Mouse (Mus musculus) stomach, embryonic 14.5 days (tissue): Measurements from ENCODE around the gene Map2k2. TPM values are rescaled to one million over a fixed set of nuclear protein-coding genes. Genes with fewer than 3 reads are reported as not detected.

Experiments used
- ATAC-seq: fragments of 200-750 bp; cut with Nextera tagmentation; 2 replicates; pipeline ENCODE4 v1.8.0; 2017; ENCODE audit warnings: low read depth, moderate TSS enrichment; ENCODE audit not compliant: insufficient number of reproducible peaks, insufficient read depth, low FRiP score
- H3K27ac ChIP-seq: fragments of 300-500 bp; sonication (generic); 2 replicates; pipeline ENCODE4 v1.5.1; 2014; ENCODE audit warnings: mild to moderate bottlenecking, low read length, moderate library complexity, mixed read lengths
- H3K27me3 ChIP-seq: fragments of 300-500 bp; sonication (generic); 2 replicates; pipeline ENCODE4 v1.6.1; 2014; ENCODE audit warnings: low read length, control low read depth, mixed read lengths; ENCODE audit not compliant: control insufficient read depth, insufficient read depth
- H3K36me3 ChIP-seq: fragments of 300-500 bp; sonication (generic); 2 replicates; pipeline ENCODE4 v1.6.1; 2014; ENCODE audit warnings: mild to moderate bottlenecking, control low read depth, low read length, moderate library complexity, mixed read lengths; ENCODE audit not compliant: control insufficient read depth, insufficient read depth
- H3K4me1 ChIP-seq: fragments of 300-500 bp; sonication (generic); 2 replicates; pipeline ENCODE4 v1.6.1; 2014; ENCODE audit warnings: low read length, control low read depth, mixed read lengths; ENCODE audit not compliant: control insufficient read depth, insufficient read depth
- H3K4me2 ChIP-seq: fragments of 300-500 bp; sonication (generic); replicated peaks from 2 replicates; pipeline ENCODE4 v1.6.1; 2014; ENCODE audit warnings: low read depth, low read length, control low read depth
- H3K4me3 ChIP-seq: fragments of 300-500 bp; sonication (generic); 2 replicates; pipeline ENCODE4 v1.5.1; 2014; ENCODE audit warnings: low read depth, low read length, control low read depth
- H3K9ac ChIP-seq: fragments of 300-500 bp; sonication (generic); replicated peaks from 2 replicates; pipeline ENCODE4 v1.6.1; 2014; ENCODE audit warnings: low read depth, mild to moderate bottlenecking, control low read depth, low read length, moderate library complexity, mixed read lengths
- H3K9me3 ChIP-seq: fragments of 300-500 bp; sonication (generic); 2 replicates; pipeline ENCODE4 v1.6.1; 2016; ENCODE audit warnings: low read depth, low read length, control low read depth; ENCODE audit not compliant: control insufficient read depth
- WGBS: fragments of 180-500 bp; shearing (Covaris S2); extraction: QIAGEN DNeasy Blood & Tissue Kit; methylation state at CpG from one replicate; pipeline ENCODE4 v1.1.7; 2014; 5-methylcytosine and 5-hydroxymethylcytosine counted together
- polyA plus RNA-seq: library from polyadenylated mRNA; unstranded; fragments of >200 nt; fragmentation: Nextera tagmentation; extraction: Ambion mirVana; gene quantifications from 2 replicates; pipeline ENCODE4 v1.2.1, GENCODE M21; 2014

Gene Map2k2
- polyA plus RNA-seq, 1 experiment from 2014 or later: 164 TPM

DNA sequence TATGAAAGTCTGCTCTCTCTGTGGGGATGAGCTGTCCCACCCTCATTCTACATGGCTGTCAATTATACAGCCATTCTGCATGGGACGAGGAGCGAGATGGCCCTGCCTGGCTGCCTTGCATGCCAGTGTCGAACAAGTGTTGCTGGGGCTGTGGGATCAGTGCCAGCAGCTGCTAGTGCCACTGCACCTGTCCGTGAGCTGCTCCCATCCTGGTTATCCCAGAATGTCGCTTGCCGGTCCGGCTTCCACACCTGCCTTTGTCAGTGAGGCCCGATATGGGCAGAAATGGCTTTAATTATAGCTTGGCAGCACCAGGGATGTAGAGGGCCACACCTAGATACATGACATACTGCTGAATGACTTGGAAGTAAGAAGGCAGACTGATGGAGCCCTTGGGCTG is 33.4 kb upstream of the Map2k2 start:
- H3K36me3 ChIP-seq: peaks cover 18% of the 10 kb centered on the region
- H3K27me3 ChIP-seq: no peaks in the 10 kb centered on the region
- 92% methylated on average over 8 of the region's 8 CpGs for WGBS
- ATAC-seq: no peak
- no peaks in the 10 kb centered on the region for H3K9me3 ChIP-seq
- no peak overlapping the region for H3K4me2 ChIP-seq
- no peak overlapping the region for H3K27ac ChIP-seq
- H3K4me3 ChIP-seq: no peak overlapping the region
- peaks cover 6% of the 10 kb centered on the region for H3K4me1 ChIP-seq
- no peak overlapping the region for H3K9ac ChIP-seq

DNA sequence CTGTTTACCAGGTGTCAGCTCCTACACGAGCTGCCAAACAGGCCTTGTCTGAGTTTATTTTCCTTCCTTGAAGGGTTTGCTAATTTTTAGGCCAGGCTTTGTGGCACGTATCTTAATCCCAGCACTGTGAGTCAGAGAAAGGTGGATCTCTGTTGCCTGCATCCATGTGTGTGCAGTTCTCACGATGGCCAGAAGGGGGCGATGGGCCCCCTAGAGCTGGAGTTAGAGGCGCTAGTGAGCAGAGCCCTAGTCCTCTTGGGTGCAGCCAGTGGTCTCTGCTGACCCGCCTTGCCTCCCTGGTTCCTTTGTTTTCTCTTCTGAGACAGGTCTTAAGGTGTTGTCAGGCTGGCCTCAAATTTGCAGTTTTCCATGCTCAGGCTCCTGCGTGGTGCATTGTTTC is 32.3 kb upstream of the Map2k2 start:
- Histone ChIP-seq H3K27me3 (no peaks in the 10 kb centered on the region), H3K9ac (no peak overlapping the region), H3K4me2 (no peak overlapping the region), H3K27ac (no peak overlapping the region), H3K4me3 (no peak overlapping the region), H3K9me3 (no peaks in the 10 kb centered on the region), H3K4me1 (peaks cover 6% of the 10 kb centered on the region), H3K36me3 (peaks cover 27% of the 10 kb centered on the region)
- no peak for ATAC-seq
- WGBS: 70% methylated on average over 7 of the region's 7 CpGs

DNA sequence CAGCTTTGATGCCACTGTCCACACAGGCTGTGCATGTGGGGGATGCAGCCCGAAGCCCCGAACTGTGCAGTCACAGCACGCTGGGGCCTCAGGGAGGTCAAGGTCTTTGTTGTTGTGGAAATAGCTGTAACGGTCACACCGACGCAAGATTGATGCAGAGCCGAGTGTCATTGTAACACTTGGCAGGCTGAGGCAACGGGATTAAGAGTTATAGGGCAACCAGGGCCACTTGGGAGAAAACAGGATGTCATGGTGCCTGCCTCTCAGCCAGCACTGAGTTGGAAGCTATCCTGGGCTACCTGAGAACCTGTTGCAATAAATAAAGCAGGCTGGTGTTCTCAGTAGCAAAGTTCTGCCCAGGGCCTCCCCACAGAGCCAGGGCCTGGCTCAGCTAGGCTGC is 30.0 kb upstream of the Map2k2 start:
- no peak for ATAC-seq
- H3K4me3 ChIP-seq: no peak overlapping the region
- H3K4me1 ChIP-seq: peaks cover 4% of the 10 kb centered on the region
- no peak overlapping the region for H3K27ac ChIP-seq
- H3K36me3 ChIP-seq: peaks cover 48% of the 10 kb centered on the region
- 77% methylated on average over 8 of the region's 8 CpGs for WGBS
- no peak overlapping the region for H3K4me2 ChIP-seq
- no peak overlapping the region for H3K9ac ChIP-seq
- H3K9me3 ChIP-seq: no peaks in the 10 kb centered on the region
- no peaks in the 10 kb centered on the region for H3K27me3 ChIP-seq

DNA sequence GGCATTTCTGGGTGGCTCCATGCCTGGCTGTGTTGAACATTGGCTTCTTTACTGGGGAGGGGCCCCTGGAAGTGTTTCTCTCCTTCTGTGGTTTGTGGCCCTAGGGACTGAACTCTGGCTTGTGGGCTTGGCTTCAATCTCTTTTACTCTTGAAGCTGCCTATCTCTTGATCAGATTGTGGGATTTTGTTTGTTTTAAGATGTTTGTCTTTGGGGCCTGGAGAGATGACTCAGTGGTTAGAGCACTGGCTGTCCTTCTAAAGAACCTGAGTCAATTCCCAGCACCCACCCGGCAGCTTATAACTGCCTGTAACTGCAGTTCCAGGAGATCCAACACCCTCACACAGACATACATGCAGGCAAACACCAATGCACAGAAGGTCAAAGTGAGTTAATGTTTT is 29.4 kb upstream of the Map2k2 start:
- no peaks in the 10 kb centered on the region for H3K9me3 ChIP-seq
- no peak overlapping the region for H3K9ac ChIP-seq
- no peak overlapping the region for H3K27ac ChIP-seq
- H3K36me3 ChIP-seq: peaks cover 54% of the 10 kb centered on the region
- WGBS: 81% methylated on average over 1 of the region's 1 CpGs
- H3K27me3 ChIP-seq: no peaks in the 10 kb centered on the region
- H3K4me2 ChIP-seq: no peak overlapping the region
- no peak overlapping the region for H3K4me3 ChIP-seq
- no peaks in the 10 kb centered on the region for H3K4me1 ChIP-seq
- ATAC-seq: no peak

DNA sequence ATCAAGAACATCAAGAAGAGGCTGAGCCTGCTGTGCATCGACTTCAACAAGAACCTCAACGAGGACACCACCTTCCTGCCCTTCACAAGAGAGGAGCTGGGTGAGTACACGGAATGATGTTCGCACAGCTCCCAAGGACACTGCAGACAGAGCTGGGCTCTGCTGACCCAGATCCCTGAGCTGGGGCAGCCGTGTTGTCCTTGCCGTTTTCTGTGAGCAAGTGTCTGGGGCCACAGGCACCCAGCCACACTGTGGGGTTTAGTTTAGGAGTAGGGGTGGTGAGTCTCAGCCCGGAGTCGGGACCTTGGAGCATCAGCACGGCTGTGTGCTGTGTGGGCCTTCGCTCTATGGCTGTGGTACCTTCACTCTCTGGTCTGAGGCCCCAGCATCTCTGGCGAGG is 27.8 kb upstream of the Map2k2 start:
- Histone ChIP-seq H3K9me3 (no peaks in the 10 kb centered on the region), H3K4me3 (no peak overlapping the region), H3K36me3 (peaks cover 66% of the 10 kb centered on the region), H3K4me2 (no peak overlapping the region), H3K27me3 (no peaks in the 10 kb centered on the region), H3K27ac (no peak overlapping the region), H3K9ac (no peak overlapping the region), H3K4me1 (no peaks in the 10 kb centered on the region)
- ATAC-seq: no peak
- 94% methylated on average over 11 of the region's 11 CpGs for WGBS

DNA sequence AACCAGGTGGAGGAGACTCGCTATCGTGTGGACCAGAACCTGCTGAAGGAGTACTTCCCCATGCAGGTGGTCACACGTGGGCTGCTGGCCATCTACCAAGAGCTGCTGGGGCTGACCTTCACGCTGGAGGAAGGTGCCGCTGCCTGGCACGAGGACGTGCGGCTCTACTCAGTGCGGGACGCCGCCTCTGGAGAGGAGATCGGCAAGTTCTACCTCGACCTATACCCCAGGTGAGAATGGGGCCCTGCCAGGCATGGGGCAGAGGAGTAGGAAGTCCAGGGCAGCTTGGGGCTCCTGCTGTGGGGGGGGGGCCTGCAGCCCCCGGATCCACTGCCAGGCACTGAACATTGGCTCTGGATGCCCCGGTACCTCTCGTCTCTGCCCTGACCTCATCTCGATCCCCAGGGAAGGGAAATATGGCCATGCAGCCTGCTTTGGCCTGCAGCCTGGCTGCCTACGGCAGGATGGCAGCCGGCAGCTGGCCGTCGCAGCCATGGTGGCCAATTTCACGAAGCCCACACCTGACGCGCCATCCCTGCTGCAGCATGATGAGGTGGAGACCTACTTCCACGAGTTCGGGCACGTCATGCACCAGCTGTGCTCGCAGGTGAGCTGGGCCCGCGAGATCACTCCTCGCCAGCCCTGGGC is 25.6 kb upstream of the Map2k2 start:
- Histone ChIP-seq H3K27ac (no peak overlapping the region), H3K9ac (no peak overlapping the region), H3K4me2 (no peak overlapping the region), H3K9me3 (no peaks in the 10 kb centered on the region), H3K4me1 (no peaks in the 10 kb centered on the region), H3K4me3 (no peak overlapping the region), H3K27me3 (no peaks in the 10 kb centered on the region), H3K36me3 (peaks cover 55% of the 10 kb centered on the region)
- no peak for ATAC-seq
- WGBS: 93% methylated on average over 31 of the region's 31 CpGs

DNA sequence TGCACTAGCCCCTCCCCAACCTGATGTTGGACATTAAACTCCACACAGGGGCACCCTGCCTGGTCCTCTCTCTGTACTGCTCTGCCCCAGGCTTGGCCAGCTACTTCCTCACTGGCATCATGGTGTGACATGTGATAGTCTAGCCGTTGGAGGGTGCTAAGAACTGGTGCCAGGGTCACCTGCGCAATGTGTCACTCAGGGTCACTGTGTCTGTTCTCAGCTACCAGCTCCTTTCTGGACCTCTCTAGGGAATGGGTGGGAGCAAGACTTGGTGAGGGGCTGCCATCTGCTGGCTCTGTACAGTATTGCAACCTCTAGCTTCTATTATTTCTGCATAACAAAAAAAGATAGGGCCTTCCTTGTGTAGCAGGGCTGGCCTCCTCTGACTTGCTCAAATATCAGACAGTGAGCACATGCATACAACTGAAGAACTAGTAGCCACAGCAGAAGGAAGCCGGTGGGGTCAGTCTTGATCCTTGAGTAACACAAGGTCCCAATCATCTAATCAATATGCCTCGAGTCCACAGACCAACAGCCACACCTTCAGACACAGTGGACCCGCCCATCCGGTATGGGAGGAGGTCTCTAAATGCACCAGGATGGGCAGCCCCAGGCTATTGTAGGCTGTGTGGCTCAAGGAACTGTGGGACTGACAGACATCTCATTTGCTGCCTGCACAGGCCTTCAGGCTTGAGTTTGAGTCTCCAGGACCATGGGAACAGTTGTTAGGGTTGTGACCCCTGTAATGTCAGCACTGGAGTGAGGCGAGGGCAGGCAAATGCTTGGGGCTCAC is 23.4 kb upstream of the Map2k2 start:
- ATAC-seq: peak; percentile 54; the same call in 1 of the 2 replicates

DNA sequence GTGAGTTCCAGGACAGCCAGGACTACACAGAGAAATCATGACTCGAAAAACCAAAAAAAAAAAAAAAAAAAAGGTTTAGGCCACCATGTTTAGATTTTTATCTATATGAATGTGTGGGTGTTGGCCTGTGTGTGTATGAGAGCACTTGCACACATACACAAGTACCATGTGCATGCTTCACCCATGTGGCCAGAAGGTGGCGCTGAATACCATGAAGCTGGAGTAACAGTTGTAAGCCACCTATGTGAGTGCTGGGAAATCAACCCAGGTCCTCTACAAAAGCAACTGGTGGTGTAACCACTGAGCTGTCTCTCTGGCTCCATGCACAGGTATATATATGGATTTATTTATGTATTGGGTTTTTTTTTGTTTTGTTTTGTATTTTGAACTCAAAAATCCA is 18.7 kb upstream of the Map2k2 start:
- 62% methylated on average over 2 of the region's 2 CpGs for WGBS
- Histone ChIP-seq H3K9ac (no peak overlapping the region), H3K4me2 (no peak overlapping the region), H3K36me3 (peaks cover 8% of the 10 kb centered on the region), H3K27me3 (no peaks in the 10 kb centered on the region), H3K4me1 (no peaks in the 10 kb centered on the region), H3K27ac (no peak overlapping the region), H3K4me3 (no peak overlapping the region), H3K9me3 (no peaks in the 10 kb centered on the region)
- ATAC-seq: no peak

More for the DNA sequence above, 23.4 kb upstream of the Map2k2 start:
- no peak overlapping the region for H3K9ac ChIP-seq
- H3K27me3 ChIP-seq: no peaks in the 10 kb centered on the region
- H3K4me1 ChIP-seq: no peaks in the 10 kb centered on the region
- no peak overlapping the region for H3K4me2 ChIP-seq
- H3K27ac ChIP-seq: no peak overlapping the region
- H3K36me3 ChIP-seq: peaks cover 51% of the 10 kb centered on the region
- no peak overlapping the region for H3K4me3 ChIP-seq
- WGBS: 75% methylated on average over 7 of the region's 7 CpGs
- H3K9me3 ChIP-seq: no peaks in the 10 kb centered on the region
